Mouse (Mus musculus) c-Kit-positive CD71-positive TER-119-positive erythroid progenitor cells, embryonic 14.5 days (primary cell): ENCODE measurements around the gene Gm28230.

Experiments used
- DNase-seq: peaks from one replicate; pipeline ENCODE4 v3.0.0-alpha.2; 2013; ENCODE audit warnings: low spot score

The Gm28230 gene

DNA sequence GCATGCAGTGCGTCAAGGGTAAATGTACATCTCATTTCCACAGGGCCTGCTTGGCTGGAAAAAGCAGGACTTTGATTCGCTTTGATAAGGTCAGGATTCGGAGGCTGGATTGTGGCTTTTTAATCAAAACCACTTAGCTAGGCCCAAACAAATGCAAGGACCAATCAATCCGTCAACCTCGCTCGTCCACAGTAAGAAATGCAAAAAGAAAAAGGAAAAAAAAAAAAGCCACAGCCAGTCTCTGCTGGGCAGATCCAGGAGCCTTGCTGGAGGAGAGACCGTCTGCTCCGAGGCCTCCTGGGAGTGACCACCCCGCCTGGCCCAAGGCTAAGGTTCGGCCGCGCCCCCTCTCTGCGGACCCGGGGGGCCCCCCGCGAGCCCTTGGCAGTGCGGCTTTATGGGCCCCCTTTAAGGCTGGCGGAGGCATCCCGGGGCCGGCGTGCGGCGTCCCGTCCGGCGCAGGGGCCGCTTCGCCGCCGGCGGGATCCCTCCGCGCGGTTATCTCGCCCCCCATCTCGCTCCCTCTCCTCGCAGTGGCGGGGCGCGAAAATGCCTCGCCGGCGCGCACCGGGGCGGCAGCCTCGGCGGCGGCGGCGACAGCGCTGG is 22.0 kb upstream of the Gm28230 start, which contains the start of gene Hoxd8:
Gene Hoxd8 (plus strand): TSS at position 223 of the 606 bp plus-strand sequence.
- DNase-seq: no peak

DNA sequence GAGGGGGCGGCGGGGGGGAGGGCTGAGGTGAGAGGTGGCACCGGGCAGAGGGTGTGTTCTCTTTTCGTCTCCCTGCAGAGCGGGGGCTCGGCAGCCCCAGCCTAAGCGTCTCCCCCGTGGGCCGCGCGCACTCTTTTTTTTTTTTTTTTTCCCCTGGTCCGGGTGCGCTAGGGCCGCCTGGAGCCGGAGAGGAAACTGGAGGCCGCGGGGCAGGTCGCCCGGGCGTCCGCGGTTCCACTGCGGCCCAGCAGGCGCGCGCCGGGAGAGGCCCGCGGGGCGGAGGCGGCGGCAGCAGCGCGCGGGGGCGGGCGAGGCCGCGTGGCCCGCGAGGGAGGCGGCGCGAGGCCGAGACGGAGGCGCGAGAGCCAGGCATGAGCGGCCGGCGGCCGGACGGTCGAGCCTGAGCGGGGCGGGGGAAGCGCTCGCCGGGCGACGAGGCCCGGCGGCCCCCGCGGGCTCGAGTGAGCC is 21.5 kb upstream of the Gm28230 start:
- DNase-seq: no peak

DNA sequence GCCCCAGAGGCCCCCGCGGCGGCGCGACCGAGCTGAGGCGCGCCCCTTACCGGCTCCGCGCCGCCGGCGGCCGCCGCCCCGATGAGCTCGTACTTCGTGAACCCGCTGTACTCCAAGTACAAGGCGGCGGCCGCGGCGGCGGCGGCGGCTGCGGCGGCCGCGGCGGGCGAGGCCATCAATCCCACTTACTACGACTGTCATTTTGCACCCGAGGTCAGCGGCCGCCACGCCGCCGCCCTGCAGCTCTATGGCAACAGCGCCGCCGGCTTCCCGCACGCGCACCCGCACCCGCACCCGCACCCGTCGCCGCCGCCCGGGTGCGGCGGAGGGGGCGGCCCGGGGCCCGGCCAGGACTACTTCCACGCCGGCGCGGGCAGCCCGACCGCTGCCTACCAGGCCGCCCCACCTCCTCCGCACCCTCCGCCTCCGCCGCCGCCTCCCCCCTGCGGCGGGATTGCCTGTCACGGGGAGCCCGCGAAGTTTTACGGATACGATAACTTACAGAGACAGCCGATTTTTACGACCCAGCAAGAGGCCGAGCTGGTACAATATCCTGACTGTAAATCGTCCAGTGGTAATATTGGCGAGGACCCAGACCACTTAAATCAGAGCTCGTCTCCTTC is 20.9 kb upstream of the Gm28230 start:
- no peak for DNase-seq

DNA sequence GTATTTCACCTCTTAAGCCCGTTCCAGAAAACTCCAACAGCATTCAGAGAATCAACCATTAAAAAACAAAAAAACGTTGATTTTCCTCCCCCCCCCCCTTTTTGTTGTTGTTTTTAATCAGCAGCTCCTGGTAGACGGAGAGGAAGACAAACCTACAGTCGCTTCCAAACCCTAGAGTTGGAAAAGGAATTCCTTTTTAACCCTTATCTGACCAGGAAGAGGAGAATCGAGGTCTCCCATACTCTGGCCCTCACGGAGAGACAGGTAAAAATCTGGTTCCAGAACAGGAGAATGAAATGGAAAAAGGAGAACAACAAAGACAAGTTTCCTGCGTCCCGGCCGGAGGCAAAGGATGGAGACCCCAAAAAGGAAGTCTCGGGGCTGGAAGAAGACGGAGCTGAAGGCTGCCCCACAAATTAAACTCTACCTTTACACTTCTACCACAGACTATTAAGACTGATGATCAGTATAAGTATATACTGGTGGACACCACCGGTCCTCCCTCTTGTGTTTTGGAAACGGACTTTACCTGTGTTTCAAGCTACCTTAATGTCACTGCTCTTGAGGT is 20.1 kb upstream of the Gm28230 start:
- no peak for DNase-seq

DNA sequence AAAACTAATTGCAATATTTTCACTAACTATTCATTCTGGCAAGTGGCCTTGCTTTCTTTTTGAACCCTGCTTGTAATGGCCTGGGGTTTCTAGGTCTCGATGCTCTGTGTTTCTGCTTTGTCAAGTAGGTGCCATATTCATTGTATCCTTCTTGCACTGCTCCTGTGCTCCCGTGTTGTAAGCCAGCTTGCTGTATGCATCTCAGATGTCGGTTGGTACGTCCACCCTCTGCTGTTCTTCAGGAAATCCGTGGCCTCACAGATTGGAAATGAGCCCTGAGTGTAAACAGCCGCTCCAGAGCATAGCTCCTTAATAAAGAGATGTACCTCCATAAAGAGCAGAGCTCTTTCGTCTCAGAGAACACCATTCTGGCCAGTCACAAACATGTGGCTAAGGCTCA is 18.9 kb upstream of the Gm28230 start:
- DNase-seq: no peak

DNA sequence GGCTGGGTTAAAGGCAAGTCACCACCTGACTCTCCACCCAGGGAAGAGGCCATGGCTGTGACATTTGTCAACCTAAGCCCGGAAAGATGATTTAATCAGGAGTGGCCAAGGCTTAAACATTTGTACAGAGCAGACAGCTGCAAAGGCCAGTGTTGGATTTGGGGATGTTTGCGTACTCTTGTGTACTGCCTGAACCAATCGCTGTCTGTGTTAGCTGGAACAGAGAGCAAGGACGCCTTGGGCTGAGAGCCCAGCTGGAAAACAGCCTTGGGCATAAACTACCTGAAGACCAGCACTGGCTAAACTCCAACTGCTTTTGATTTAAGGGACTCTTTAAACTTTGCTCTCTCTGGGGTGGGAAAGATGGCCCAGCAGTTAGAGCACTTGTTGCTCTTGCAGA is 17.9 kb upstream of the Gm28230 start:
- no peak for DNase-seq

DNA sequence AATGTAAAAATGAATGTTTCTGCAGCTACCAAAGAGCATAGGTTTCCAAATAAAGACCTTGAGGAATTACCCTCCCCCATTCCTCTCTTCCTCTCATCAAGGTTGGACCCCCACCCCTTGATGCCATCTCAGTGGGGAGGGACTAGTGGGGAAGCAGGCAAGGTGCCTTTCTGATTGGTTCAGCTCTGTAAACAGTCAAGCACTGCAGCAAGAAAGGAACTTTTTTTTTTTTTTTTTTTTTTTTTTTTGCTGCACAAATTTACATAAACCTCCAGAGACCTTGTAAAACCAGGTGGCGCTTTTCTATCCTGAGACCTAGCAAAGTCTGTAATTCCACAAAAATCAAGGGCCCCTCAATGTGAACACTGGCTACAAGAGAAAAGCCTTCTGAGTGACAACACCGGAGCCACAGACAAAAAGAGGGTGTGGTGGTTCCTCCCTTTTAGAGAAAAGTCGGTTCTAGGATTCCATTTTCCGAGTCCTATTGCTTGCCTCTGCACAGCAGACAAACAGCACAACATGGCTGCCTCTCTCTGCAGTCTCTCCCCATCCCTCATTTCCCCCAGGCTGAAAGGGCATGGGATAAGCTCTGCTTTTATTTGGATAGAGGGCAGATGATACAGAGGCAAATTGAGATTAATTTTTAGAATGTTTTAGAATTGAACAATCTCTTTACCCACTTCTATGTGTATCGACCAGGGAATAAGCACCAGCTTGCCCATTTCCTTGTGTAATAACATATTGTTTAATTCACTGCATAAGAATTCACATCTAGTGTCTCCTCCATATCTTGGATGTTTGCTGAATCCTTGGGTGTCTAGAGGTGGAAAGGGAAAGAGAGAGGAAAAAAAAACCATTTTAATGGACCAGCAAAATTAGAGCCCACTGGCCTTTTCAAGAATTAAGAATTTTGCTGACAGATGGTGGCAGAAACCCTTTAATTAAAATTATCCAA is 16.8 kb upstream of the Gm28230 start:
- DNase-seq: no peak

DNA sequence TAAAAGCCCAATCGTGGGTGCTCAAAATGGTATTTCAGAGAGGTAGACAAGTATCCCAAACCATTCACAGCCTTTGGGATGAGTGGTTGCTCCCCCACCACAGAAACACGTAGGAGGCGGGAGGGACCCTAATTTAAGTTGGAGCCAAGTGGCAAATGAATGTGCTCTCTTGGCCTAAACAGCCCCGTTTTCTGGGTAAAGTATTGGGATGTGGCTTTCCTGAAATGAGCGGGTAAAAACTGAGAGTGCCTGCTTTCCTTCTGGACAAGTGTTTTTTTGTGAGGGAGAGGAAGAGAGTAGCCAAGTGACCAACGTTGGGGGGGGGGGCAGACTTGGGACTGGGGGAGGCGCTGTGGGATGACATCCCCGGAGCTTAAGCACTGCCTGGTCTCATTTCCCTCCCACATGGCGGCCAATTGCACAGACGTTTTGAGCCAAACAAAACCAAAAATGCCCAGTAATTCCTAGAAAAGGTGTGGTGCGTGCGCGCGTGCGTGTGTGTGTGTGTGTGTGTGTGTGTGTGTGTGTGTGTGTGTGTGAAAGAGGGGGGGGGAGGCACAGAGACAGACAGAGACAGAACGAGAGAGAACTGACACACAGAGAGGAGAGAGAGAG is 15.5 kb upstream of the Gm28230 start:
- DNase-seq: no peak

DNA sequence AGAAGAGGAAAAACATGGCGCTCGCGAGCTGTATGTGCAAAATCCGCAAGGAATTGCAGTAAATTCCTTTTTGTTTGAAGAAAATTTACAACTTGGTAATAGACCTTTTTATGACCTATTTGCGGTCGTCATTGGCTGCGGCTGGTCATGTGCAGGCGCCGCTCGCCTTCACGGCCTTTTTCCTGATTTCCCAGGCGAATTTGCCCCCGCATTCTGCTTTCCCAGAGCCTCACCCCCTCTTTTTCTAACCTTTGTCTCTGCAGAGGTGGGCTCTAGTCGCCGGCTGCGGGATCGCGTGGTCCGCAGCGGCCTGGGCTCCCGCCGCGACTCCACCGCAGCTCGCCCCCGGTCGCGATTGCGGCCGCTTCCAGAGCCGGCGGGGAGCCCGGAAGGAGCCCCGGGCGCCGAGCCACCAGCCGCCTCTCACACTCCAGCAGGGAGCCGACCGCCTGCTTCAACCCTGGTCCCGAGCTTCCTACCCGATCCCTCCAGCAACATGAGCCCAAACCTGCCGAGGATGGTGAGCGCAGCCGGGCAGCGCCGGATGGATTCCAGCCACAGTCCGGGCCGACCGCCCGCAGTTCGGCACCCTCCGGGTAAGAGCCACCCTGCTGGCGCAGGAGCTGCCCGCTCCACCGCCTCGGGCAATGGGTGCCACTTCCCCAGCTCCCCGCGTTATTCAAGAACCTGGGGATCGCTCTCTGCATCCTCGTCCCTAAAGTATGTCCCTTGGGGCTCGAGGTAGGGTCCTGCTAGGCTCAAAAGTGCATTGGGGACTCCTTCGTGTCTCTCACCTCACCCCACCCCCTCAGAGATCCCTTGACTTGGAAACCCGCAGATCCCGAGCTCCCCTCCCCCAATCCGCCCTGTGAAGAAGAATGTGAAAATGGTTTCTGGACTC is 14.6 kb upstream of the Gm28230 start, which contains the start of the genes Hoxd3 and Hoxd4:
Gene Hoxd3 (plus strand): TSS at position 207 of the 901 bp plus-strand sequence.
Gene Hoxd4 (plus strand): TSS at position 209 of the 901 bp plus-strand sequence.
- DNase-seq: no peak

DNA sequence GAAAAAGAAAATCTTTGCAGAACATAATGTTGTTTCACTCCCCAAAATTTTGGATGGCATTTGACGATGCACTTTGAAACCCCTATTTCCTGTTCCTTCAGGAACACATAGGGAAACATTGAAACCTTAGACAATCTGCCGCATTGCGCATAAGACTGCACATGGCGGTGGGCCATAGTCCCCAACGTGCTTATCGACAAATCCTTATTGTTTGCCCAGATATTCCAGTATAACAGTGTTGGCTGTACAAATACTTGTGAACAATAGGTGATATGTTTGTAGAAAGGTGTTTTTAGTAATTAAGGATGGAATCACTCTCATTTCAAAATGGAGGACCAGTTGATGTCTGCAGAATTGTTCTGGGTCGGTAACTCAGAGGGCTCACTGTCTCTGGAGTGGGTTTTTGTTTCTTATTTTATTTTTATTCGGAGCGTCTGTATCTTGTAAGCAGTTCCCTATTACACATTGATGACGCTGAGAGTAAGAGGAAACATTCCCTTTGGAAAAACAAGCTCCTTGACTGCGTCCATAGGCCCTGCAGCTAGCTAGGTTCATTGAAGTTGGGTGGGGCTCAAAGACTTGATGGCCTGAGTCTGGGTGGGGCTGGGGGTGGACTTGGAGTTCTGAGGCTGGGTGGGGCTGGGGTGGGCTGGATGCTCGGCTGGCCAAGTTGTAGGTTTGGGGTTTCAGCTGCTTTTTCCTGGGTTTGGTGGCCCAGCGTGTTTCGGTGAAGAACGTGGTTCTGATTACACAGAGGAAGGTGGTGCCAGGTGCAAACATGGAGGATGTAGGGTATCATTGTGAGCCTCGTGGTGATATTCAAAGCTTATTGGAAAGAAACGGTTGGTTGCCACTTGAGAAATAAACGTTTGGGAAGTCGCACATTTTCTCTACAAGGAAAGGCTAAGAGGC is 13.0 kb upstream of the Gm28230 start:
- DNase-seq: no peak

DNA sequence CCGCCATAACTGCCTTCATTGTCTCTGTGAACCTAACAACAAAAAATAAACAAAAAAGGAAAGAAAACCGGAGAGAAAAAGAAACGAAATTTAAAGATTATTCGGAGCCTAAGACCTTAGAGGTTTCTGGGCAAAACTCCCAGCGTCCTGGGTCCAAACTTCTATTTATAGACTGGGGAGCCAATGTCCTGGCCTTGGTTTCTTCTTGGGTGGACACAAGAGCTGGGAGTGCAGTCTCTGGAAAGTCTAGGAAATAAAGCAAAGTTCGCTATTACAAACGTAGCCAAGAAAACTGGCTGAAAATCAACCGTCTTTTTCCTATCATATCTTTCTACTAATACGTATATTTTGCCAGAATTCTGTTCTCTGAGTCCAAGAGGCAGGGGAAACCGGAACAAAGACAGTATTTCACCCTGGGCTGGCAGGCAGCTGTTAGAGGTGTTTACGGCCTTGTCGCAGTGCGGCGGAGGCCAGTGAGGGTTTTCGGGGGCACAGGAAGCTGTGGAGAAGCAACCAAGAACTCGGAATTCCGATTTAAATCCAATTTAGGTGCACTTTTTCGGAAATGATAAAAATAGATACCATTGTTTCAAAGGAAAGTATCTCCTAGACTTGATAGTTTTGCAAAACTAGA is 12.3 kb upstream of the Gm28230 start:
- no peak for DNase-seq

DNA sequence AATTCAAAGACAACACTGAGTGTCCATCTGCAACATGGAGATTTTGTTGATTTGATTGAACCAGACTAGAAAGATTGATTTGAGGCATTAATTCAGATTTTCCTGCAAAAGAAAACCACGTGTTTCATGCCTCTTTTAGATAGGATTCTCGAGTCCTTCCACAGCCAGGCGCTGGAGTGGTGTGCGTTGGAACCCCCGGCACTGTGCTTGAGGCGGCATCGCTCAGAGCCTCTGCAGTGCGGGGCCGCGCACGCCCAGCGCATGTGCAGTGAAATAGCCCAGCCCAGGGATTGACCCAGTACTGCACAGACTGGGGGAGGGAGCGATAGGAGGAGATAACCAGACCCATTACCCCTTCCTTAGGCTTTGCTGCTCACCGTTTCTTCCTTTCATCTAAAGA is 11.6 kb upstream of the Gm28230 start:
- no peak for DNase-seq

DNA sequence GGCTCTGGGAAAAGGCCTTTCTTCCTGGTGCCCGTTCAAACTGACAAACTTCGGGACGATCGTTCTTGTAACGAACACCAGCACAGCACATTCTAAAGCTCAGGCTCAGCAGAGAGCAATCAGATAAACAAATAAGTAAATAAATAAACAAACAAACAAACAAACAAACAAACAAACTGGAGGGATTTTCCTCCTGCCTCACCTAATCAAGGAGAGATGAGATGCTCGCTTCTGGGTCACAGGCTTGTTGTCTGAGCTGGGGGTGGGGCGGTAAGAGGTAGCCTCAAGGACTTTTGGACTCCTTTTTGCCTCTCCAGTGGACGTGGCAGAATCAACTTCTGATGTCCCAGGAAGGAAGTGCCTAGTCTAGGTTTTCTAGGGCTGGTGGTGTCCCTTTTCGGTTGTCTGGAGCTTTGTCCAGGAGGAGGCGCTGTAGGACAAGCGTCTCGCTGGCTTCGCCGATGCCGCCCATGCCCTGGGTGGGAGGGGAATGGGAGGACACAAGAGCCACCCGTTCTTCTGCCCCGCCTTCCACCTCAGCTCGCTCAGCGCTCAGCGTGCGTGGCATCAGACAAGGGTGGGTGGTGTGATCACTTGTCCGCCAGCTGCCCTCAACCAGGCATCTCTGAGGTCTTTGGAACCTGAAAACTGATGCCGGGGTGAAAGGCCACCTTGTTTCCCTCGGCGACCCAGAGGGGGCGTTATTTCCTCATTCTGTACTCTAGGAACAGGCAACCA is 10.9 kb upstream of the Gm28230 start:
- peak; percentile 58 for DNase-seq

DNA sequence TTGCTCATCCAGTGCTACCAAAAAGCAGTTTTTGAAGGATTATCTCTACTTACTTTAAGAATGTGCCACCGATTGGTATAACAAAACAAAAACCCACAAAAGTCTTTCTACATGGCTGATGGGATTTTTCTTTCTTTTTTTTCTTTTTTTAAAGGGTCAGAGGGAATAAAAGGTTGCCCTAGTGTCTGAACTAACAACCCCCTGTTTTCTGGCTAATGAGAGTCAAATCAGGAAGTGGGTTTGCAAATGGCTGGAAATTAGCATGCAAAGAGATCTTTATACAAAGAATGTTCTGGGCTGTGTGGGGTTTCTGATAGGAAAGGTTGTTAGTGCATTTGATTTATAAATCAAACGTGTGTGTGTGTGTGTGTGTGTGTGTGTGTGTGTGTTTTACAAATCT is 6.1 kb upstream of the Gm28230 start:
- DNase-seq: no peak

DNA sequence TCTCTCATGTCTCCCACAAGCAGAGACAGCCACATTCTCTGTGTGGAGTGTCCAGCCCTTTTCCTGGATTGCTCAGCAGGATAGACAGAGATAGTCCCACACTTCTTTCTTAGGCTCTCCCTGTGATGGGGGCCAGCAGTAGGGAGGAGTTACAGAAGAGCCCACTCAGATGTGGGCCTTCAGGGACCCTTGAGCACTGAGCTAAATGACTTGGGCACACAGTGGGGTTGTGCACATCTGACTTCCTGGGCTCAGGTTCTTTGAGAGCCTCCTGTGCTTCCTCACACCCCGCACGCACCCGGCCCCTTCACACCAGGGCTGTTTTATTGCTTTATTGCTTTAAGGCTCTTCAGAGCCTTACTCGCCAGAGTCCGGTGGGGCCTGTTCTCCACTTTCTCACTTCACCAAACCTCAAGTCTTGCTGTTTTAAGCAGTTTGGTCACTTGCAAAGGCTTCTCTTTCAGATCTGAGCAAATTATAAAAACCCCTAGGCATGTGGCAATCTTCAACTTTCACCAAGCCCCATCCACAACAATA is 5.5 kb upstream of the Gm28230 start:
- no peak for DNase-seq

DNA sequence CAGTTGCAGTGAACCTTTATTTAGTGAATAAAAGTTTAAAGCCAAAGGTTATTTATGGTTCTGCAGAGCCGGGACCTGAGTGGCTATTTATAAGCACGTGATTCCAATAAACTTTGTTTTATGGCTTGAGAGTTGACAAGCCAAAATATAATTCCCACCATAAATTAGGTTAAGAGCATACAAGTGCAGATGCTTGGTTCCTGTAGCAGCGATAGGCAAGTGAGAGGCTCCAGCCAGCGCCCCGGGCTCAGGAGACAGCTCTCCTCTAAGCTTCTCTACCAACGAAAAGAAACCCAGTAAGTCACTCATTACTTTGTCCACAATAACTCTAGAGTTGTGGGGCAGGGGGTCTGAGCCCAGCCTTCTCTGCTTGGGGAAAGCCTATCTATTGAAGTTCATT is 4.6 kb upstream of the Gm28230 start:
- no peak for DNase-seq

DNA sequence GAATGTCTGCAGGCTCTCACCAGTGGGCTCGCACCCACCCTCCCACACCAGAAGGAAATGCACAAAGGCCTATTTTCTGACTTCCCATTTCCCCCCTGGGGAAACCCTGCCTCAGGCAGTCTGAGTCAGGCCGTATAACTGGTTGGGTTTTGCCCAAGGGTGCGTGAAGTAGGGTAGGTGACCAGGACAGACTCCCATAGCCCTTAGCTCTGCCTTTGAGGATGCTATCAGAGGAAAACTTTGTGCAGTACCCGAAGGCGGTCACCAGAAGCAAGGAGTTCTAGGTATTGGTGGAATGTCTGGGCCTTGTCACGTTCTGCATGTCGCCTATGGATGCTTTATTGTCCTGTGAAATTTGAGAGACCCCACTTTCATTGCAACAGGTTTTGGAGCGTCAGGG is 3.6 kb upstream of the Gm28230 start:
- DNase-seq: no peak
